Mouse (Mus musculus): Measurements from ENCODE around the gene Ppp1r14b. TPM values are rescaled to one million over a fixed set of nuclear protein-coding genes. Genes with fewer than 3 reads are reported as not detected.

The Ppp1r14b gene
- total and polyA plus RNA-seq, 2 experiments from 2014 or later: 100 to 128 TPM

- TF ChIP-seq CTCF (IDR thresholded peaks at IDR 0.05; ENCODE audit: low read depth) (no peak), EP300 (IDR thresholded peaks at IDR 0.05; ENCODE audit: low read depth) (no peak)
- no peaks in the 10 kb centered on the region for H3K9me3 ChIP-seq (replicated peaks; ENCODE audit: control insufficient read depth, low read length)
- H3K9ac ChIP-seq (replicated peaks; ENCODE audit: low read depth, low read length): peak overlapping the region; percentile 61; the same call in 1 of the 2 replicates
- WGBS: 23% methylated on average over 3 of the region's 3 CpGs
- DNase-seq (ENCODE audit: low spot score) (no peak), ATAC-seq (ENCODE audit: insufficient read depth, low read depth) (no peak)
- peaks cover 26% of the 10 kb centered on the region for H3K36me3 ChIP-seq (replicated peaks; ENCODE audit: control insufficient read depth, insufficient read depth, low read length)
- H3K4me1 ChIP-seq (ENCODE audit: control insufficient read depth, insufficient read depth): peaks cover 31% of the 10 kb centered on the region
- H3K27ac ChIP-seq (ENCODE audit: low read depth): peak overlapping the region; percentile 73
- no peaks in the 10 kb centered on the region for H3K27me3 ChIP-seq (ENCODE audit: control insufficient read depth, insufficient read depth, low read length)
- peak overlapping the region; percentile 83 for H3K4me2 ChIP-seq (ENCODE audit: low read depth, low read length)
- peak overlapping the region; percentile 75 for H3K4me3 ChIP-seq (ENCODE audit: low read depth, low read length)
Observed at GRCm38 (mm10) chr19:6978639-6978974, 3.8 kb downstream of the Ppp1r14b start.

- TF ChIP-seq EP300 (IDR thresholded peaks at IDR 0.05; ENCODE audit: low read depth) (no peak), CTCF (IDR thresholded peaks at IDR 0.05; ENCODE audit: low read depth) (no peak)
- Histone ChIP-seq H3K27ac (ENCODE audit: low read depth) (peak overlapping the region; percentile 73), H3K4me1 (ENCODE audit: control insufficient read depth, insufficient read depth) (peaks cover 29% of the 10 kb centered on the region), H3K36me3 (replicated peaks; ENCODE audit: control insufficient read depth, insufficient read depth, low read length) (peaks cover 30% of the 10 kb centered on the region), H3K4me2 (ENCODE audit: low read depth, low read length) (peak overlapping the region; percentile 83), H3K27me3 (ENCODE audit: control insufficient read depth, insufficient read depth, low read length) (no peaks in the 10 kb centered on the region), H3K9ac (replicated peaks; ENCODE audit: low read depth, low read length) (peak overlapping the region; percentile 61), H3K4me3 (ENCODE audit: low read depth, low read length) (peak overlapping the region; percentile 75), H3K9me3 (replicated peaks; ENCODE audit: control insufficient read depth, low read length) (no peaks in the 10 kb centered on the region)
- DNase-seq (ENCODE audit: low spot score) (no peak), ATAC-seq (ENCODE audit: insufficient read depth, low read depth) (no peak)
- 4% methylated on average over 11 of the region's 11 CpGs for WGBS
Observed at GRCm38 (mm10) chr19:6979001-6979479, 4.3 kb downstream of the Ppp1r14b start.

DNA sequence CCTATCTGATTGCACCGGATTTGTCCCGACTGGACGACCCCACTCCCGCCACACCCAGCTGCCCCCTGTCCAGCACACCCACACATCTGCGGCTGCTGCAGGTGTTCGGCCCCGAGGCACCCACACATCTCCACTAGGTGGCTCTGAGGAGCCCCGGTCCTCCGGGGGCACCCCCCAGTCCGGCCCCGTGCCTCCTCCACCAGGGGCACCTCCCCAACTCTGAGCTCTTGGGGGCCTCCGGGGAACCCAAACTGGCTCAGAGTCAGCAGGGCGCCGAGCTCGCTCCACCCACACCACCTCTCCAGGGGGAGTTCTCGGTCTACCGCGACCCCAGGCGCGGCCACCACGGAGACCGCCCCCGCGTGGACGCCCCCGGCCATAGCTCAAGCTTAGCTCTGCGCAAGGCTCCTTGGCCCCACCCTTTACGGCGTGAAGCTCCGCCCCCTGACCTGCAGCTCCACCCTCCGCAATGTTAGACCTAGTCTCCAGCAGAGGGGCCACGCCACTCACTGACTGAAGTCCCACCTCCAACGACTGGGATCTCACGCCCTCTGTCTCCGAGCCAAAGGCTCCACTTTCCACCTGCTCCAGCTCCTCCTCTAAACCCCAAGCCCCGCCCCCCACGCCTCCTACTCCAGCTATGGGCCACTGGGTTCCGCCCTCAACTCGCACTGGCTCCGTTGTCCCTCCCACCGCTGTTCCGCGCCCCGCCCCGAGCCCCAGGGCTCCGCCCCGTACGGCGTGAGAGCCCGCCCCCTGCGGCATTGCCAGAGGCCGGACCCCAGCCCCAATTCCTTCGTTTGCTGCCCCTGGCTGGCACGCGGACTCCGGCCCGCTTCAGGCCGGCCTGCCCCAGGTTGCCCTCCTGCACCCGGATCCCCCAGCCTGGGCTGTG is 5.0 kb downstream of the Ppp1r14b start:
- peak overlapping the region; percentile 72 for H3K9ac ChIP-seq (replicated peaks; ENCODE audit: low read depth, low read length)
- H3K4me2 ChIP-seq (ENCODE audit: low read depth, low read length): peak overlapping the region; percentile 83
- DNase-seq (ENCODE audit: low spot score) (peak; percentile 100), ATAC-seq (ENCODE audit: insufficient read depth, low read depth) (peak; percentile 88)
- peak; percentile 63 for TF ChIP-seq CTCF (IDR thresholded peaks at IDR 0.05; ENCODE audit: low read depth)
- TF ChIP-seq EP300 (IDR thresholded peaks at IDR 0.05; ENCODE audit: low read depth): 0 out of 2 replicates have a peak, but pooled peaks have one; percentile 22
- H3K4me1 ChIP-seq (ENCODE audit: control insufficient read depth, insufficient read depth): peaks cover 28% of the 10 kb centered on the region
- WGBS: 1% methylated on average over 58 of the region's 59 CpGs
- H3K4me3 ChIP-seq (ENCODE audit: low read depth, low read length): peak overlapping the region; percentile 75
- H3K27ac ChIP-seq (ENCODE audit: low read depth): peak overlapping the region; percentile 98
- no peaks in the 10 kb centered on the region for H3K9me3 ChIP-seq (replicated peaks; ENCODE audit: control insufficient read depth, low read length)
- peaks cover 35% of the 10 kb centered on the region for H3K36me3 ChIP-seq (replicated peaks; ENCODE audit: control insufficient read depth, insufficient read depth, low read length)
- H3K27me3 ChIP-seq (ENCODE audit: control insufficient read depth, insufficient read depth, low read length): no peaks in the 10 kb centered on the region

GRCm38 (mm10) chr19:6980381-6981093 is 5.8 kb downstream of the Ppp1r14b start, which contains the start of gene Fkbp2:
TSS of gene Fkbp2 (minus strand) at chr19:6980501.
- peak; percentile 99 for DNase-seq (ENCODE audit: low spot score)
- Histone ChIP-seq H3K36me3 (replicated peaks; ENCODE audit: control insufficient read depth, insufficient read depth, low read length) (peaks cover 43% of the 10 kb centered on the region), H3K9me3 (replicated peaks; ENCODE audit: control insufficient read depth, low read length) (no peaks in the 10 kb centered on the region), H3K9ac (replicated peaks; ENCODE audit: low read depth, low read length) (peak within 1 kb of the TSS; percentile 72), H3K4me3 (ENCODE audit: low read depth, low read length) (peak within 1 kb of the TSS; percentile 75), H3K27ac (ENCODE audit: low read depth) (peak within 1 kb of the TSS; percentile 98), H3K4me2 (ENCODE audit: low read depth, low read length) (peak within 1 kb of the TSS; percentile 83), H3K4me1 (ENCODE audit: control insufficient read depth, insufficient read depth) (peaks cover 28% of the 10 kb centered on the region), H3K27me3 (ENCODE audit: control insufficient read depth, insufficient read depth, low read length) (no peaks in the 10 kb centered on the region)
- 1% methylated on average over 38 of the region's 38 CpGs for WGBS
- peak; percentile 85 for ATAC-seq (ENCODE audit: insufficient read depth, low read depth)
- no peak for TF ChIP-seq CTCF (IDR thresholded peaks at IDR 0.05; ENCODE audit: low read depth)
- peak; percentile 50; the same call in 1 of the 2 replicates for TF ChIP-seq EP300 (IDR thresholded peaks at IDR 0.05; ENCODE audit: low read depth)

DNA sequence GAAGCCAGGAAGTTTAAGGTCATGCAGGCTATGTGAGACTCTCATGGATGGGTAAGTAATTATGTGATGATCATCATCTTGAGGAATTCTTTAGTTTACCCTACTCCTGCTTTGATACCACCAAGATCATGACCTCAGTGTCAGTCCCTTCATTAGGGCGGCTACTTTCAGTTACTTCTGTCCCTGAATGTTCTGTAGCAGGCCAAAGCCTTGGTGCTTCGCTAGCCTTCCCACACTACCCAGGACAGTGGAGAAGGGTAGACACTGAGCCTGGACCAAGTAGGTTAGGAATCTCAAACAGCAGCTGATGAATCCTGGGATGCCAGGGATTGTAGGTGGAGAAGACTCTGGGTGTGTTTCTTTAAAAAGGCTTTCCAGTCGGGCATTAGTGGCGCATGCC is 6.7 kb downstream of the Ppp1r14b start:
- Histone ChIP-seq H3K4me3 (ENCODE audit: low read depth, low read length) (no peak overlapping the region), H3K9ac (replicated peaks; ENCODE audit: low read depth, low read length) (peak overlapping the region; percentile 72; the same call in 1 of the 2 replicates), H3K4me1 (ENCODE audit: control insufficient read depth, insufficient read depth) (peaks cover 31% of the 10 kb centered on the region), H3K27me3 (ENCODE audit: control insufficient read depth, insufficient read depth, low read length) (no peaks in the 10 kb centered on the region), H3K9me3 (replicated peaks; ENCODE audit: control insufficient read depth, low read length) (no peaks in the 10 kb centered on the region), H3K27ac (ENCODE audit: low read depth) (peak overlapping the region; percentile 98), H3K36me3 (replicated peaks; ENCODE audit: control insufficient read depth, insufficient read depth, low read length) (peaks cover 43% of the 10 kb centered on the region), H3K4me2 (ENCODE audit: low read depth, low read length) (peak overlapping the region; percentile 69)
- DNase-seq (ENCODE audit: low spot score) (no peak), ATAC-seq (ENCODE audit: insufficient read depth, low read depth) (no peak)
- no peak for TF ChIP-seq EP300 (IDR thresholded peaks at IDR 0.05; ENCODE audit: low read depth)
- TF ChIP-seq CTCF (IDR thresholded peaks at IDR 0.05; ENCODE audit: low read depth): no peak
- WGBS: 84% methylated on average over 4 of the region's 4 CpGs

Measured in heart, postnatal 0 days (tissue).